Mouse (Mus musculus) lung, postnatal 36 days (tissue): ENCODE measurements around the gene Ttll5.

Experiments
- DNase-seq: peaks from one replicate; pipeline ENCODE4 v3.0.0; 2022; ENCODE audit warnings: mixed read lengths

Gene Ttll5

GRCm38 (mm10) chr12:85970803-85971202 is 146.3 kb downstream of the Ttll5 start:
- DNase-seq: no peak

DNA sequence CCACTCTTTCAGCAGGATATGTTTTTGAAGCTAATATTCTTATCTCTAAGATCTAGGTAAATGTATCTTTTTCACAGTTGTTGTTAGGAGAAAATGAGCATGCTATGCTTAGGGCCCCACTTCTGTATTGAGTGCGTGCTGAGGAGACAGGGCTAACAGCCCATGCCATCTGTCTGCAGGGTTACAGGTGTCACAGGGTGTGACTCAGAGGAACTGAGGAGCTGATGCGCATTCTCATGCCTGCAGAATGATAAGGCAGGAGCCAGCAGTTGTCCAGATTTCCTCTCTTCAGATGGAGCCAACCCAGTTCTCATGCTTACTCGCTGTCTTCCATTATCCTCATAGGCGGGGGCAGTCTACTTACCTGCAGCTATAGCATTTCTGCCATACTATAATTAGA is 147.2 kb downstream of the Ttll5 start:
- DNase-seq: no peak

DNA sequence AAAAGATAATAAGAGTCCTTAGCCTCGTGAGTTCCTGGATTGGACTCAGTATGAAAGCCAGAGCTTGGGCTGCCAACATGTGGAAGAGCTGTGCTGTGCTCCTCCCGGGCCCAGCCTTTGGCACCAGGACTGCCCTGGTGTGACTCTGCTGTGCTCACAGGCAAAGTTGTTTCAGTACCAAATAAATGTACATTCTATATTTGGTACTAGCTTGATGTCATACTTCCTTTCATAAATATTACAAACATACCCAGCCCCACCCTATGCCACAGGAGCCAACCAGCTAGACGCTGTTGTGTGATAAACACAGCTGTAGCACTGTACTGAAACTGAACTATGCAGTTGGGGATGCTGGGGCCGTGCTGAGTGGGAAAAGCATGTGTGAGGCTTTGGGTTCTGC is 149.1 kb downstream of the Ttll5 start:
- DNase-seq: peak; percentile 78

- DNase-seq: no peak
Observed at GRCm38 (mm10) chr12:85974030-85974429, 149.6 kb downstream of the Ttll5 start.

GRCm38 (mm10) chr12:85979996-85980395 is 155.5 kb downstream of the Ttll5 start:
- no peak for DNase-seq

DNA sequence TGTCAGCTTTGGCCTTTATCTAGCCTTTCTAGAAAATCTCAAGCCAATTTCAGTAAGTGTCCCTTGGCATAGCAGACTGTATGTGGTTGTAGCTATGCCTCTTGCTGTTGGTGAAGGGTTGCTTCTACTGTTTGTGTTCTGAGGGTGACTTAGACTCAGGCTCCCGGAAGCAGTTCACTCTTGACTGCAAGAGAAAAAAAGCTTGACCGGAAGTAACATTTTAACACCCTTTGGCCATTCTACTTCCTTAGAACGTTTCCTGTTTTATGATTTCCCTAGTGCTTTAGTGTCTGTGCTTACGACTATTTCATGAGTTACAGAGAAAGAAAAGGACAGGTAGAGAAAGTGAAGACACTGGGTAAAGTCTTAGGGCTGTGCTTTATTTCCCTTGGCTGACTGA is 161.1 kb downstream of the Ttll5 start:
- DNase-seq: no peak

DNA sequence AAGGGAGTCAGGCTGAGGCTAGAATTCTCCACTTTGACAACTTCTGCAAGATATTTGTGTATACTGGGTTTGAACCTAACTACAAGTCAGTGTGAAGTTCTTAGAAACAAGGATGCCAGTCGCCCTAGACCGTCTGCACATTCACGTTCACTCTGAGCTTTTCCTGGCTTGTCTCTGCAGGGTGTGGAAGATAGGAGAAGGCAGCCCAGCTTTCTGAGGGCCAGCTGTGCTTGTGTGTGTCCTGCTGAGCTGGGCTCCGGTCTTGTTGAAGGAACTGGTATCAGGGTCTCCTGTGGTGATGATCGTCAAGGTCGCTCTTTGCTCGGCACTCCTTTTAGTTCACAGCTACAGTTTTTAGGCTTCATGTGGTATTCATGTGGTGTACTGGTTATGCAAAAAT is 161.6 kb downstream of the Ttll5 start:
- DNase-seq: no peak

GRCm38 (mm10) chr12:85986540-85987443 is 162.3 kb downstream of the Ttll5 start:
- peak; percentile 44 for DNase-seq

- DNase-seq: no peak
Observed at GRCm38 (mm10) chr12:85987444-85987889, 163.0 kb downstream of the Ttll5 start.

DNA sequence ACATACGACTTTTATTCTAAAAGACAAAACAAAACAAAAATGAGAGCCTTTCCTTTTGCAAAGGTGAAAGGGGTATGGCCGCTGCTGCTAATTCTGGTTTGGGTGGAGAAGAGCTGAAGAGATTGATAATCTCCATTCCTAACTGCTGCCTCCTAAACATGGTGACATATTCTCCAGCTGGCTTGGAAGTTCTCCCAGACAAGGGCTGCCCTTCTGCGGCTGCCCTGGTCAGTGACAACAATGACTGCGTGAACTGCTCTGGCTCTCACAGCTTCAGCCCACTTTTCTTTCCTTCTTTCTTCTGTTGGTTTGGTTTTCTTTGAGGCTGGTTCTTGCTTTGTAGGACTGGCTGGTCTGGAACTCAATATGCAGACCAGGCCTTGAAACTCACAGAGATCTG is 163.7 kb downstream of the Ttll5 start:
- DNase-seq: no peak

GRCm38 (mm10) chr12:85988818-85989377 is 164.4 kb downstream of the Ttll5 start:
- peak; percentile 49 for DNase-seq

GRCm38 (mm10) chr12:85992013-85992837 is 167.8 kb downstream of the Ttll5 start:
- peak; percentile 21 for DNase-seq

GRCm38 (mm10) chr12:85992838-85993234 is 168.4 kb downstream of the Ttll5 start:
- no peak for DNase-seq

- no peak for DNase-seq
Observed at GRCm38 (mm10) chr12:85993790-85994360, 169.4 kb downstream of the Ttll5 start.

DNA sequence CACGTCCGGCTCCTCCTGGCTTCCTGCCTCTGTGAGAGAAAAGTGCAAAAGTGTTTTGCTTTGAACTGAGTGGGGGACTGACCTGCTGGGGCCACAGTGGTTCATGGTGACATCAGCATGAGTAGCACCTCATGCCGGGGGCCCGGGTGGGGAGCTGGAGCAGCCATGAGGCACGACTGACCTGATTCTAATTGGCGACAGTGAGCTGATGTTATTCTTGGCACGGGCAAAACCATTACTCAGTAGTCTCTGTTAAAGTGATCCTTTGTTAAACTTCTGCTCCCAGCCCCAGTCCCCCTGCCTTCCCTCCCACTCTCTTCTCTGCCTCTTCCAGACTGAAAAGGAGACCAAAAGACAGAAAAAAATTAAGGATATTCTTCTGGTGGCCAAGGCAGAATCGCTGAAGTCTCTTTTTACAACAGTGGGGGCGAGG is 176.2 kb downstream of the Ttll5 start:
- DNase-seq: no peak

- no peak for DNase-seq
Observed at GRCm38 (mm10) chr12:86001120-86001655, 176.7 kb downstream of the Ttll5 start.

GRCm38 (mm10) chr12:86004627-86005026 is 180.2 kb downstream of the Ttll5 start:
- no peak for DNase-seq

DNA sequence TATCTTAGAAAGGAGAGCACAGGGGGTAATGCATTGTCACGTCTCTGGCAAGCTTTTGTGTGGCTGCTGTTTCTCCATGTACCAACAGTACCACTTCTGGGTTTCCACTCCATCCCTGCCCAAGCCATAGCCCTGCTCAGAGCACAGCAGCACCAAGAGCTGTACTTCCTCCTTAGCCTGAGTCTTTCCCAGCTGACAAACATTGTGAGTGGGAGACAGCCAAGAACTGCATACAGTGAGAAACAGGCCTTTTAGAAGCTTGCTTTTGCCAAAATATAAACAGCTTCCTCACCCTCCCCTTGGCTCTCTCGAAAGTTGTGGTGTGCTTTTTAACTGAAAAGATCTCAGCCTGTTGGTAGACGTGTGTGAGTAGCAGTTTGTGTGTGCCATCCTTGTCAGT is 182.9 kb downstream of the Ttll5 start:
- no peak for DNase-seq

DNA sequence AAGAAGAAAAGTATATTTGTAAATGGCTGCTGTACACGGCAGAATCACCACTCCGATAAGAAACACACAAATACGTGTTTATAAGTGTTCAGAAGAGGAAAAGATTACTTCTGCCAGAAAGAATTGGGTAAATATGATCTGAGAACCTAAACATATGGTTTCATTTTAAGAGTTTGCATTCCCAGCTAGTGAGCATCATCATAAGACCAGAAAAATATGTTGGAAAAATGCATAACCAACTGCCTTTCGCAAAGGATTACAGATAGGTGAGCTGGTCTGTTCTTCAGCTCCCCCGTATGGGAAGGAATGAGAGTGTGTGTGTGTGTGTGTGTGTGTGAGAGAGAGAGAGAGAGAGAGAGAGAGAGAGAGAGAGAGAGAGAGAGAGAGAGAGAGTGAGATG is 186.2 kb downstream of the Ttll5 start:
- DNase-seq: no peak

- no peak for DNase-seq
Observed at GRCm38 (mm10) chr12:86012195-86012594, 187.7 kb downstream of the Ttll5 start.

- no peak for DNase-seq
Observed at GRCm38 (mm10) chr12:86014174-86014573, 189.7 kb downstream of the Ttll5 start.

GRCm38 (mm10) chr12:86014621-86015020 is 190.2 kb downstream of the Ttll5 start:
- DNase-seq: no peak

DNA sequence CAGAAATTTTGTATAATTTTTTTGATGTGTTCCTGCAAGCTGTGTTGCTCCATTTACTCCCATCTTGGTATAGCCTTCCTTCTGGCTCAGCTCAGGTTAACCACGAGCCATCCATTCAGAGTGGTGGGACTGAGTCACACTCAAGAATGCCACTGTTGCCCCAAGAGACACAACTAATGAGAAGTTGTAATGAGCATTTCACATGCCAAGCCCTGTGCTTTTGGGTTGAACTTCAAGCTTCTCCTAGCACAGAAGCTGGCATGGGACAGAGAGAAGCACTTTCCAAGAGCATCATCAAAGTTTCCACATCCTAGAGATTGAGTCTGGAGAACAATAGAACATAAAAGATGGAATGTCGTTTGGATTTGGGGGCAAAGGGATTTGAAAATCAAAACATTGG is 190.7 kb downstream of the Ttll5 start:
- no peak for DNase-seq
